Comparison of ENCODE assay signal across 11 mouse cellular contexts in genomic region chr13:5714793-5715192, GRCm38 (mm10).
DNase-seq lines count a peak whose midpoint lies in the region; ATAC-seq and TF ChIP-seq lines count a peak whose summit lies in the region.
"Had no signal": no experiment of that assay in that cellular context is flagged by ENCODE, and none has a peak within 500 bp of the region (broad histone marks: within the 10 kb centered on the region; RNA-seq: fewer than 3 reads in every experiment).

No protein-coding gene starts in this region.

- no peak overlapping the region for H3K27ac ChIP-seq in kidney, embryonic 16.5 days (ENCODE audit: low read length)
- peak overlapping the region; percentile 70 for H3K27ac ChIP-seq in small intestine, adult 2 months (ENCODE audit: insufficient read depth, low read depth, low read length)
- H3K27ac ChIP-seq: forebrain, embryonic 10.5 days had no signal

- H3K9ac ChIP-seq in kidney, embryonic 16.5 days (replicated peaks; ENCODE audit: low read length): no peak overlapping the region

- peak; percentile 14 to 79 for DNase-seq in adrenal gland, adult (ENCODE audit: inconsistent age in 2 of 2, low spot score in 1 of 2)
- DNase-seq in adrenal gland, postnatal 10 days: no peak
- no peak for DNase-seq in kidney, adult 18-20 months
- DNase-seq in induced T-regulatory cell, adult 2 months (ENCODE audit: low read depth): peak; percentile 67
- no peak for DNase-seq in spleen, postnatal 4 days (ENCODE audit: low spot score in 2 of 2)
- no peak for DNase-seq in natural killer cell, adult 2 months (ENCODE audit: low spot score in 2 of 2)
- DNase-seq: cerebellum, adult 9-10 months; right cerebral cortex, postnatal 25 days had no signal

- TF ChIP-seq POLR2A in small intestine, adult 2 months (IDR thresholded peaks at IDR 0.05; ENCODE audit: low read depth, low read length): no peak

- no peaks in the 10 kb centered on the region for H3K36me3 ChIP-seq in kidney, embryonic 16.5 days (ENCODE audit: insufficient read depth, low read length)
- no peaks in the 10 kb centered on the region for H3K36me3 ChIP-seq in small intestine, adult 2 months (ENCODE audit: control insufficient read depth, insufficient read depth, low read length)
- H3K36me3 ChIP-seq: forebrain, embryonic 10.5 days had no signal

- ATAC-seq in kidney, embryonic 16.5 days (ENCODE audit: low FRiP score, low TSS enrichment): no peak

- H3K27me3 ChIP-seq in kidney, embryonic 16.5 days (ENCODE audit: insufficient read depth, low read length): no peaks in the 10 kb centered on the region
- H3K27me3 ChIP-seq in small intestine, adult 2 months (ENCODE audit: control insufficient read depth, insufficient read depth, low read length): no peaks in the 10 kb centered on the region

- TF ChIP-seq CTCF in small intestine, adult 2 months (IDR thresholded peaks at IDR 0.05; ENCODE audit: extremely low read depth, insufficient read length, insufficient replicate concordance, low read depth, low read length): no peak

- H3K4me2 ChIP-seq in kidney, embryonic 16.5 days (replicated peaks; ENCODE audit: low read depth, low read length): peak overlapping the region; percentile 48

- H3K4me1 ChIP-seq in kidney, embryonic 16.5 days (ENCODE audit: insufficient read depth, low read length): peaks cover 7% of the 10 kb centered on the region; the same call in 1 of the 2 replicates
- peaks cover 2% of the 10 kb centered on the region; the same call in 1 of the 2 replicates for H3K4me1 ChIP-seq in small intestine, adult 2 months (ENCODE audit: control insufficient read depth, insufficient read depth, insufficient read length, low read length)
- H3K4me1 ChIP-seq: forebrain, embryonic 10.5 days had no signal

- no peak overlapping the region for H3K4me3 ChIP-seq in kidney, embryonic 16.5 days (ENCODE audit: low read length)
- no peak overlapping the region for H3K4me3 ChIP-seq in small intestine, adult 2 months (ENCODE audit: low read depth, low read length)
- H3K4me3 ChIP-seq: forebrain, embryonic 10.5 days had no signal

- H3K9me3 ChIP-seq in kidney, embryonic 16.5 days (ENCODE audit: low read length): no peaks in the 10 kb centered on the region
- H3K9me3 ChIP-seq: forebrain, embryonic 10.5 days had no signal

Comparison
In these comparisons a context has a peak if more than half of its experiments do, and no peak if none do; other contexts are left out.
1. DNase-seq: peak in adrenal gland, adult (2 of 2) and induced T-regulatory cell, adult 2 months (single experiment); none in adrenal gland, postnatal 10 days (single experiment), kidney, adult 18-20 months (single experiment), spleen, postnatal 4 days (0 of 2) and natural killer cell, adult 2 months (0 of 2).